Mouse (Mus musculus) embryo, embryonic 9.5 days (tissue): ENCODE measurements around the gene Scarf1.

Experiments
- DNase-seq: peaks from one replicate; pipeline ENCODE4 v3.0.0-alpha.2; 2017; ENCODE audit errors: extremely low spot score

Gene Scarf1

GRCm38 (mm10) chr11:75511213-75511612, 2.1 kb upstream of the Scarf1 start:
- DNase-seq = no peak

DNA sequence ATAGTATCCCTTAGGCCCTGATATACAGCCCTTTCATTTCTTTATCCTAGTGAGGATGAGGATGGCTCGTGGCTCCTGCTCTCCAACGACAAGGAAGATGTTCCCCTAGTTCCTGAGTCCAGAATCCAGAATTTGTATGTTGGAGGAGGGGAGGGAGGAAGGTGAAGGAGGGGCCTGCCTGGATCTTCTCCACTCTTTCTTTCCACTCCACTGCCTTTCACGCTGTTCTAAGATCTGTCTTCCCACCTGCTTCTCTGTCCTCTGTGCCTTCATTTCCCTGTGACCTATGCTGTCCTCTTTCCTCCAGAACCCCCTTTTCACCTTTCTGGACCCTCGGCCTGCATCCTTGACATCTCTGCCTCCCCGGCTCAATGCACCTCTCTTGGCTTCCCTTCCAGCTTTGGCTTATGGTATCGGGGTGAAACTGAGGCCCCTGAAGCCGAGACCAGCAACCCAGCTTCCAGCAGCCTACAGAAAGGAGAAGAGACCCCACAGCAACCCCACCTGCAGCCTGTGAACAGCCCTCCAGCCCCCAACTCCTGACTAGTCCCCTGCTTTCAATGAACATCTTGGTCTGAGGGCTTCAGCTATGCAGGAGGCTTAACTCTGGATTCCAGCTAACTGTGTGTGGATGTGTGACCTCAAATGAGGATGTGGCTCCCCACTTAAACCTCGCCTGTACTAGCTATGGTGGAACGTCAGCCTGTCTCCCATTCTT, 880 bp upstream of the Scarf1 start:
- no peak for DNase-seq

- DNase-seq = no peak
These were observed 1.8 kb downstream of the Scarf1 start for GRCm38 (mm10) chr11:75515186-75515585.

DNA sequence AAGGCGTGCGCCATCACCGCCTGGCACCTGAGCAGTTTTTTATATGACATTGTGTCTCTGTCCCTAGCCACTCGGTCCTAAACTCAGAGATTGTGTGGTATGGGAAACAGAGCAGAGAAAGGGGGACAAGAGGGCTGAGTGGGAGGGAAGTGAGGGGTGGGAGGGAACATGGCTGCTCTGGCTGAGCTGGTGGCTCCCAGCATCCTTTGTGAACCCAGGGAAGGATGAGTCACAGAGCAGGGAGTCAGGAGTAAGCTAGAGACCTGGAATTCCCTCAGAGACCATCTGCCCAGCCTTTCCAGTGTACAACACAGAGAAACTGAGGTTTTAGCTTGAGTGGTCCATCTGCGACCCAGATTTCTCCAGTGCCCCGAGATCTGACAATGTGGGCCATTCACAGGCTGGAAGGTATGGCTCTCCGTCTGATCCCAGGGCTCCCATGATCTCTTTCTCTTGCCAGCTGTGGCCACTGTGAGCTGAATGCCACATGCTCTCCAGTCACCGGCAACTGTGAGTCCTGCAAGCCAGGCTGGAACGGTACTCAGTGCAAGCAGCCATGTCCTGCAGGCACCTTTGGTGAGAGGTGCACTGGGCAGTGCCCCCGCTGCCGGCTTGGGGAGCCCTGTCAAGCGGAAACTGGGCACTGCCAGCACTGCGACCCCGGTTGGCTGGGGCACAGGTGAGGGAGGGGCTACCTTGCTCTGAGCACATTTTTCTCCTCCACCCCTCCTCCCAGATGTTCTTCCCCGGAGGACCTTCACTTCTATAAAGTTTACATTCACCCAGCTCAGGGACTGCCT, 6.7 kb downstream of the Scarf1 start:
- no peak for DNase-seq

DNA sequence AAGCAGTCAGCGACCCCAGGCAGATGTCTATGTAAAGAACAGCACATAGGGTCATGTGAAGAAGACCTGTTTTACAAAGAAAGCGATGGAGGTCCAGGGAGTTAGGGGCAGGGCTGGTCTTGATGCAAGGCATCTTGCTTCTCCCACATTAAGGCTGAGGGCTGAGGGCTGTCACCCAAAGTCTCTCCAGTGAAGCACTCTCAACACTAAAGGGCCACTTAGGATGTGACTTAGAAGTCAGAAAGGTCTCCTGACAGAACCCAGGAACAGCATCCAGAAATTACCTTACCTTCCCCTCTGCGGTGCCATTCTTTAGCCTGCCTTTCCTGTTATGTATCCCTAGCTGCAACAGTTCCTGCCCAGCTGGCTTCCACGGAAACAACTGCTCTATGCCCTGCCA, 8.3 kb downstream of the Scarf1 start:
- no peak for DNase-seq

DNA sequence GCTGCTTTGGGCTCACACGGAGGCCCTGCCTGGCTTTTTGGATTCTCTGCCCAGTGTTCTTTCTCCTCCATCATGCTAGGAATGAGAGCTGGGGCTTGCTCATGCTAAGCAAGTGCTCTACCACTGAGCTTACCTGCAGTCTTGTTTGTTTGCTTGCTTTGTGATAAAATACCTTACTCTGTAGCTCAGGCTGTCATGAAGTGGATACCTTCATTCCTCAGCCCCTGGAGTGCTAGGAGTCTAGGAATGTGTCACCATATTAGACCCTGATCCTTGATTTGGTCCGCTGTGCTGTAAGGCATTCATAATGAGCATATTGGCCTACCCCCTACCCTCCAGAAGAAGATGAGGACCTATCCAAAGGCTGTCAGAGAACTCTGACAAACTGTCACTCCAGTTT, 9.5 kb downstream of the Scarf1 start:
- no peak for DNase-seq

GRCm38 (mm10) chr11:75525531-75526125, 12.3 kb downstream of the Scarf1 start:
- no peak for DNase-seq

- no peak for DNase-seq
These were observed 13.6 kb downstream of the Scarf1 start for GRCm38 (mm10) chr11:75526943-75527342.

- no peak for DNase-seq
These were observed 16.4 kb downstream of the Scarf1 start for GRCm38 (mm10) chr11:75529771-75530170.

- DNase-seq = peak; percentile 96
These were observed 17.0 kb downstream of the Scarf1 start for GRCm38 (mm10) chr11:75530325-75530724.

- no peak for DNase-seq
These were observed 17.6 kb downstream of the Scarf1 start for GRCm38 (mm10) chr11:75530845-75531373.

- DNase-seq = peak; percentile 96
These were observed 18.3 kb downstream of the Scarf1 start, which contains the start of gene Slc43a2 for GRCm38 (mm10) chr11:75531469-75532242. TSS of gene Slc43a2 (plus strand) at chr11:75531694.

GRCm38 (mm10) chr11:75532340-75533277, 19.3 kb downstream of the Scarf1 start:
- no peak for DNase-seq

DNA sequence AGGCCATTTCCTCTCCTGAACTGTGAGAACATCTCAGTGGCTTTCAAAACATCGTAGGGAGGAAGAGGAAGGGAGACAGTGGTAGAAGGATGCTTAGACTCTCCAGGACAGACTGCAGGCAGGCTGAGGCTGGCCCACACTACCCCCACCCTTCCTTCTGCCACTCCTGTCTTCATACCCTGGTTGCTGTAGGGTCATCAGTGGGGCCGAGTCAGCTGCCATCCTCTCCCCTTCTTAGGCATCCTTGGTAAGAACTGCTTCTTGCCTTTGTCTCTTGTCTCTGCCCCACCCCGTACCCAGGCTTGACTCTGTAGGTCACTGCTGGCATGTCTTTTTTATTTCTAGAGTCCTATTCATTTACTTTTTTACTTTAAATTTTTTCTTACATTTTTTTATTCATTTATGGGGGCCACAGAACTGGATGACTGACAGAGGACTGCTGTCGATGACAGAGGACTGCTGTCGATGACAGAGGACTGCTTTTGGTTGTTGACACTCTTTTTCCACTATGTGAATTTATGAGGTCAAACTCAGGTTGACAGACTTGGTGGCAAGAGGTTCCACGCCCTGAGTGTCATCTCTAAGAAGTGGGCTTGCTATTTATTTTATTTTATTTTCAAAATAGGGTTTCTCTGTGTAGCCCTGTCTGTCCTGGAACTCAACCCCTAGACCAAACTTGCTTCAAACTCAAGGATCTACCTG, 20.1 kb downstream of the Scarf1 start:
- DNase-seq = no peak

- DNase-seq = no peak
These were observed 21.1 kb downstream of the Scarf1 start for GRCm38 (mm10) chr11:75534286-75535033.

DNA sequence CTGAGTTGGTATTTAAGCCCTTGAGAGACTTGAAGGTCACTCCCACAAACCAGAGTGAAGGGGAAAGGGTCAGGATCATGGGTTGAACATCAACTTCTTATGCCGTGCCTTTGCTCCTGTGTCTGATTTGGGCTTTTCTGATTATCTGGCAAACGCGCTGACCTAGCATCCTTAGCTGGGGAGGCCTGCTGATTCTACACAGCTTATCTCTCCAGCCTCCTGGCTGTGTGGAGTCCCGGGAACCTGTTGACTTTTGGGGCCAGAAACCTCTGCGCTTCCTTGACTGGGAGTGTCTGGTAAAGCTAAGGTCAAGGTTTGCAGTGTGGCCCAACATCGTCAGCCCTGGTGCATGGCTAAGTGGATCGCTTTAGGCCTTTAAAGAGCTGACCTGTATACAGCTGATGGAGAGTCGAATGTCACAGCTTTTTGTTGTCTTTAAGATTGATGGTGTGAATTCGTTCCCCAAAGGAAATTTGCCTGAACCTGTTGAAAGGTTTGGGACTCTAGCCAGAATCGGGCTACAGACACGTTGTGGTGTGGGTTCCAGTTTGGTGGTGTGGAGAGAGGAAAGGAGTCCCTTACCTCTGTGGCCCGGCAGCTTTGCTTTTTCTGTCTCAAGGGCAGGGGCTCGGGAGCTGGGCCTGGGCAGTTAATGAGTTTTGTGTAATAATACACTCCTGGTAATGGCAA, 21.9 kb downstream of the Scarf1 start:
- DNase-seq = no peak

DNA sequence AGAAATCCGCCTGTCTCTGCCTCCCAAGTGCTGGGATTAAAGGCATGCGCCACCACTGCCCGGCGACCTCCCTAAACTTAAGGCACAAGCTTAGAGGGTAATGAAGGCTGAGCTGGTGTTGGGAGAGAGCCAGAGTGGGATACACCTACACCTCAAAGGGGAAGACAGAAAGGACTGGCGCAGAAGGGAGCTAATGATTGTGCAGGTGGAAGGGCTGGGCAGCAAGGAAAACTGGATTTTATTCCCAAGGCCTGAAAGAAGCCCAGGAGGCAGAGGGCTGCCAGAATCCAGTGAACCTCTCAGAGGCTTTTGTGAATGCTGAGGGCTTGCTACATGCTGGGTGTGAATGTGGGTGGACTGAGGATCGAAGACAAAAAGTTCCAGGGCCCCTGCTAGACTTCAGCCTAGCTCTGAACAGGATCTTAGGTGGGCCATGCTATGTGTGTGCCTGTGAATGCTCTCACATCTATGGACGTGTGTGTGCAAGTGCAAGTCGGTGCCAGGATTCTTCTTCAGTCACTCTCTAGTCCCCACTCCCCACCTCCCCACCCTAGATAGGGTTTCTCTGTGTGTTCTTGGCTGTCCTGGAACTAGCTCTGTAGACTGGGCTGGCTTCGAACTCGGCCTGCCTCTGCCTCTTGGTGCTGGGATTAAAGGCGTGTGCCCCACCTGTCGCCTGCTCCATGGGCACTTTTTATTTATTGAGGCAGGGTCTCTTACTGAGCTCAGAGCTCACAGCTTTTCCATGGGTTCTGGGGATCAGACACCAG, 23.1 kb downstream of the Scarf1 start:
- no peak for DNase-seq

DNA sequence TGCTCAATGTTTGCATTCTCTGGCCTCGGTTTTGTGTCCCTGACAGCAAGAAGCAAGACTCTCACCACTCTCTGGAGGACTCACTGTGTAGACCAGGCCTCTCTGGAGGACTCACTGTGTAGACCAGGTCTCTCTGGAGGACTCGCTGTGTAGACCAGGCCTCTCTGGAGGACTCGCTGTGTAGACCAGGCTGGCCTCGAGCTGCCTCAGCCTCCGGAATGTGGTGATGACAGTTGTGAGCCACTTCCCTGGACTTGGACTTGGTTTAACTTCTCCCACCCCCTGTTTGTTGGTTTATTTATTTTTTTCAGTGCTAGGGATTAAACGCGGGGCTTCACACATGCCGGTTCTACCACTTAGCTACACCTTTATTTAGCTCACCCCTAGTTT, 23.7 kb downstream of the Scarf1 start:
- DNase-seq = no peak
